Mouse (Mus musculus) adrenal gland, postnatal 14 days (tissue): ENCODE measurements at regions not wholly inside any gene's neighbourhood (a gene's known extent, or its start where the extent isn't known, plus 50 kb on each side); places are given as distances from the start of the nearest gene placed in this dataset.

Experiments used
- DNase-seq: peaks from one replicate; pipeline ENCODE4 v3.0.0; 2021; ENCODE audit warnings: mixed read lengths

DNA sequence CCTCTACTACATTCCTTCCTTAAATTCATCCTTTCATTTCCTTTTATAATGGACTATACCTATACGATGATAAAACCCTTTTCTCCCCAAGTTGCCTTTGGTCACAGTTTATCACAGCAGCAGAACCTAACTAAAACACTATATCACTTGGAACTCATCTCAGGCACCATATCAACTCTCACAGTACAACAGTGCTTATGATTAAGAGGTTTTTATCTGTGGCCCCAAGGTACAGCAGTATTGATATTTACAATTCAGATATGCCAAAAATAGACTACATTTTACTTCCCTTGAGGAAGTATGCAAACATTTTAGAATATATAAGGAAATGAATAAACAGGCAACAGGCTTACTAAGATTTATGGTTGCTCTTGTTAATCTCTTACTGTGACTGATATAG, 251.4 kb upstream of the Mef2c start:
- no peak for DNase-seq

DNA sequence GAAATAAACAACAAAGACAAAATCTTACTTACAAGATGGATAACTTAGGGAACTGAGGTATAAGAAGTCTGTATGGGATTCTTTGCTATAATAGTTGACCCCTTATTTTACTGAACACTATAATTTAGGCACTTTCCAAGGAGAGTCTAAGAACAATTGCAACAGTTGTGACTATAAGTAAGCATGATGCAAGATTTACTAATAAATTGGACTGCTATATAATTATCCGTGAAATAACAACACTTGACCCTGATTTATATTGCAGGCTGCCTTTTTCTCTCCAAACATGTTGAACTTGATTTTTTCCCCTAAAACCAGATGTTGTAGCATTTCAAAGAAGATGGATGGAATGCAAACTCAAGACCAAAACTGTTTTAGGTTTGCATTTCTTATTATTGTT, 237.2 kb upstream of the Mef2c start:
- no peak for DNase-seq

DNA sequence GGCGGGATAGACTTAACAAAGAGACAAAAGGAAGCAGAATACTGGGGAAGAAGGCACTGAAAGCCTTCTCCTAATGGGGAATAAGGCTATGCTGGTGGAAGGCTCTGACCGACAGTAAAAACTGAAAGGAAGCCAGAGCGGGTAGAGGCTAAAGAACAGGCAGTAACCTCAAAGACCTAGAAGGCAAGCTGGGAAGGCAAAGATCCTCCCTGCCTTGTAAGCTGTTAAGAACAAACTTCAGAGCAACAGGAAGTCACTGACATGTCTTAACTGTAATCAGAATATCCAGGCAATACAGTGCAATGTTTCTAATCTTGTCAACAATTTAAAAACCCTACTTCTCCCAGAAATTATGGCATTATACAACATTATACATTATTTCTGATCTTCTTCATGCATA, 235.2 kb upstream of the Mef2c start:
- no peak for DNase-seq

DNA sequence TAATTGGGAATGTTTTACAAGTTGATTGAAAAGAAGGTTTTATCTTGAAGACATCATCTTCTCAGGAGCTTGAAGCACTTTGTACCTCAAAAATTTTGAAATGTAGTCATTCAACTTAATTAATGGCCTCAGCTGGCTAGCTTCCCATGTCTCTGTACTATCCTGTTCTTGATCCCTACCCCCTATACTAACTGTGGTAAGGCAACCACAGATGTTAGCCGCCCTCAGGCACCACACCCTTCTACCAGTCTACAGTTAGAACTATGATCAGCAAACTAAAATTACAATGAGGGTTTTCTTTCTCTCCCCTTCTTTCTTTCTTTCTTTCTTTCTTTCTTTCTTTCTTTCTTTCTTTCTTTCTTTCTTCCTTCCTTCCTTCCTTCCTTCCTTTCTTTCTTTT, 225.1 kb upstream of the Mef2c start:
- DNase-seq: no peak

DNA sequence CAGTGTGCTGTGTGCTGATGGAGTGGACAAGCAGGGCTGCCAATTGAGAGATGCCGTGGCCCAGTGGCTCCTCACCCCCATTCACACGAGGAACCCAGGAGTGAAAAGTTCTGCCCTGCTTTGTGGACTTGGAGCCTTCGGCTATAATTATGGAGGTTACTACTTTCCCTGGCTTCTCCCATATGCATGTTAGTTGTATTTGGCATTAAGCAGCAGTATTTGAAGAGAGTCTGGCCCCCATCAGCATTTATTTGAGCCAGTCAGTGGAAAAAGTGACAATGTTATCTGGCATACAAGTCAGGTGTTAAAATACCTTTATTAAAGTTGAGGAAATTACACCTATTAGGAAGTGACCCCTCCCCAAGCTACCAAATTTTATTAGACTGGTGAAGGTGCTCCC, 196.1 kb upstream of the Mef2c start:
- no peak for DNase-seq

DNA sequence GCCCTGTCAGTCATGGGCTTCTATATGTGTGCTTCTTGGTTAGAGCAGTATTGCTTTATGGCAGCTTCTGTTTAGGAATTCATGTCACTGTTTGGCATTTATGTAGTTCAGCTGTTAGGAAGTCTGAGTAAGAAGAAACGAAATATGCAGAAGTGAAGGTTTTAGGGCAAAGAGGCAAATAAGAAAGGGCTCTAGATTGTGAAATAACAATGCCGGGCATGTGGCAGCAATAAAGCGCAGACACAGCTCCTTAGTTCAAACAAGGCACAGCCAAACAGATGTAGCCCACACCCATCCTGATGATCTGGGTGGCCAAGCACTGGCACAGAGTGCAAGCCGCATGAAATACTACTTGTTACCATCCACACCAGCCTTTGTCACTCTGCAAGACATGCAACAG, 175.3 kb upstream of the Mef2c start:
- DNase-seq: no peak

DNA sequence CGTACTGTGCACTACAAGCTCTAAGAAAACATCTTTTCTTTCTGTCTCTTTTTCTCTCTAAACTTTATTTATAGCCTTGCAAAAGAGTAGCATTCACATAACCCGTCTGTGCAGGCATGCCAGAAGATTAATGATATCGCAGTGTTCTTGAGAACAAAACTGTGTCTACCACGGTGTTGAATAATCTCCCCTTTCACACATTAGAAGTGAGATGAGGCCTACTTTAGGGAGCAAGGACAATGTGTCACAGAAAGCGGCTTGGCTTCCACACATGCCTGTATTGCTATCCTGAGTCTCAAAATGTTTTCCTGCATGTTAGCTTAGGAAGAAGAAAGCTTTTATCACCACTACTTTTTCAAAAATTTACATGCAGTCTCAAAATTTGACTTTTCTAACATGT, 170.1 kb upstream of the Mef2c start:
- no peak for DNase-seq

DNA sequence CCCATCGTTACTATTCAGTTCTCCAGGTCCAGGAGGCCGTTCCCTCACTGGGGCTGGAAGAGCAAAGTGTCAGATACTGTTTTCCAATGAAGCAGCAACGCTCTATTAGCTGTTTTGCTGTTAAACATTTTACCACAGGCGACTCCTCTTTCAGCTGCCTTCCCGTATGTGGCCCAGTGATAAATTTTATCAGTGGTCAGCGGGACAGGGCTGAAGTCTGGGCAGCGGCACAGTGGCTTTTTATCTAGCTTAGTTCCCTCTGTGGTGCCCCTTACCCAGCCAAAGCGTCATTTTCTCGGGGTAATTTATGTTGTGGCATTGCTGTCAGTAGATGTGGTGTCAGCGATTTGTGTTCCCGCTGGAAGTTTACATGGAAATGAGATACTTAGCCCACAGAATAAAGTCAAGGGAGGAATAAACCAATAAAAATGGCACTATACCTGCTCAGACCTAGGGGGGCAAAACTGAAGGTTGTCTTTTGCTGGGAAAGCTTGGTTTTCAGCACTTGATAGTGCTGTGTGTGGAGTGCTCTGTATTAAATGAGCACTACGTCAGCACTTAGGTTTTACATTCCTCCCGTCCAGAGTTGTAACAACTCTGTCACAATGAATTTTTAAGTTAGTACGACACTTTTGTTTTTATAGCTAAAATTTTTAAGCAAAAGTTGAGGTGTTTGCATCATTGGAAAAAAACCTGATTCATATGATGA, 159.1 kb upstream of the Mef2c start:
- DNase-seq: no peak

DNA sequence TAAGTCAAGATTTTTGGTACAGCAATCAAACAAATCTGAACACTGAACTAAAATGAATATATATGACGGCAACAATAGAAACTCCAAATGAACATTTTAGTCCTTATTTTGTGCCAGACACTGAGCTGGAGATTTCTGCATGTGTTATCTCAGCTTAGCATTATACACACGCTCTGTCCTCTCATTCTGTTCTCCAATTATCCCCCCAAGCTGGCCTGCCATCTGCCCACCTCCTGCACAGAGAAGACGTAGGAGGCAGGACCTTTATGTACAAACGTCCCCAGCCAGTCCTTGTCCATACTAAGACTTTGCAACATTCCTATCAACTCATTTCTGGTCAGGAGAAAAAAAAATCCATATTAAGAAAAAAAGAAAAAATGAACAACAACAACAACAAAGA, 148.5 kb upstream of the Mef2c start:
- DNase-seq: no peak

DNA sequence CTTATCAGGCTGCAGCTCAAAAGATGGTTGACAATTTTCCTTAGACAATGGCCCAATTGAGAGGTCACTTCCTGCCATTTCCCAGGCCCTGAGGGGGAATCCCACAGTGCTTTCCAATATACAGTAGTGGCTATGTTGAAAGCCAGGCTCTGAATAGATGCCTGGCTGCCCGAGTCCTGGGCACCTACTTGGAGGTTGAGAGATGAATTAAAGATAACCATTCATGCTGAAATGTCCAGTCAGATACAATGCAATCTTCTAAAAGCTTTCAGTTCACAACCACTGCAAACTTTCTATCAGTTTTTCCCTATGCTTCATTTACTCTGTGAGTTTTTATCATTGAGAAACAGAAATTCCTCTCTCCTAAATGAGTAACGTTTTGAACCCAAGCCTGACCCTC, 143.3 kb upstream of the Mef2c start:
- no peak for DNase-seq

DNA sequence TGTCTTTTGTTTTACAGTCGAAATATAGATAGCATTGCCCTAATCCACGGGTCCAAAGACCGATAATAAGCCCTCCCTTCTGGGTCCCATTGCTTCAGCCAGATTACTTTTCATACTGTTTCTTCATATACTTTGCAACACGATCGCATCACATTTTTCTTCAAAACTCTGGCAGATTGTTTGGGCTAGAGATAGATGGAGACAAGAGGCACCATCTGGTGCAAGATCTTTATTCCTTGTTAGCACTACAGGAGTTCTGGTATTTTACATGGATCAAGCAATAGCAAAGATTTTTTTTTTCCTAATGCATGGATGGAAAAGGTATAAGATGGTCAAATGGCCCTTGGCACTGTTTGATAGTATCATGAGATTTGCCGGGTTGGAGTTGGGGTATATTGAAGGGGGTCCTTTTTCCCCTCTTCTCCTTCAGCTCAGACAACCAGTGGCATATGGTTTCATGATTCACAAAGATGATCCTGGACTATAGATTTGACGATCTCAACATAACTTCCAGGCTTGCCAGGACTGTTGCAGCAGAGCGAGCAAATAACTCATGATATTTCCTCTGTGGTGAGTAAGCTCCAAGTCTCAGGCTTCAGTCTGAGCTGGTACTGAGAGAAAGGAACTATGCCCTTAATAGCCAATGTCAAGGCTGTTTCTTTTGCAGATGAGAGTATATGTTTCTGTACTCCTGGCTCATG, 127.6 kb upstream of the Mef2c start:
- no peak for DNase-seq

DNA sequence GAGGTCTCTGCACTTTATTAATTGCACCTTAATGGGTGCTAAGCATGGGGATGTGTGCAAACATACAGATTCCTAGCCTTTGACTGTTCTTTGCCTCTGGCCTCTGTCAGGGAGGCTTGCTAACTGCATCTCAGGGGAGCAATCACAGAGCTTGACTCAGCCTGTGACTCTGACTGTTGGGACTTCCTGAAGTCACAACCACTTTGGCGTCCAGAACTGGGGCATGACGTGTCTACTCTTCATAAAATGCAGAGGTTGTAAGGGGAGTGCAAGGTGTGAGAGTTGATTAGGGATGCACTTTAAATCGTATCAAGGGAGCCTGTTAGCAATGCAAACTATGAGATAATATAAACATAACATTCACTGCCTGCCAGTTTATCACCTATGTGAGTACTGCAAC, 125.2 kb upstream of the Mef2c start:
- no peak for DNase-seq

DNA sequence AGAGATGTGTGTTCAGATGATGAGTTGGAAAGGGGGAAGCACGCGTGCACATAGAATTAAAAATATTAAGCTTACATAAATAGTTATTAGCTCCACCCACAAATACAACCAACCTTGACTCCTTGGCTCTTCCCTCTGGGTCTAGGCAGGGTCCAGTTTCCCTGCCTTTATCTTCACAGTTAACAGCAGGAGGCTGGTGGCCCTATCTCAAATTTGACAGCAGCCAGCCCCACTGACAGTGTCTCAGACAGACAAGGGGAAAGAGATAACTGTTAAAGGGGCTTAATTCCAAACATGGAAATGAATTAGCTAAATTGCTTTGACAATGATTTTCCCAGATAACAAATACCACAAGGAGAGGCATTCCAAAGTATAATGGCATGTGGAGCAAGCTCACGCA, 121.2 kb upstream of the Mef2c start:
- no peak for DNase-seq

DNA sequence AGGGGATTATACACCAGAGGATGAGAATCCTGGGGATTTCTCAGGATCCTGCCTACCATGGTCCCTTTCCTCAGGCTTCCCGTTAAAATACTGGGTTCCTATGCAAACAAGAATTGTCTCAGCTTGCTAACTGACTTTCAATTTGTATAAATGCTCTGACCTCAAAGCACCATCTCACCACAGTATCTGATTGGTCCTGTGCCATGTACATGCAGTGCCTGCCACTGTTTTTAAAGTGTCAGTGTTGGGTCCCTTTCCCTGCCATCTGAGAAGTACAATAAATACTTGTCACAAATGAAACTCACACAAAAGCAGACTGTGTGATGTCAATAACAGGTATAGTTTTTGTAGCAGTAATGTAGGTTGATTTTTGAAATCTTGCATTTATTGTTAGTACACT, 109.1 kb upstream of the Mef2c start:
- DNase-seq: no peak

DNA sequence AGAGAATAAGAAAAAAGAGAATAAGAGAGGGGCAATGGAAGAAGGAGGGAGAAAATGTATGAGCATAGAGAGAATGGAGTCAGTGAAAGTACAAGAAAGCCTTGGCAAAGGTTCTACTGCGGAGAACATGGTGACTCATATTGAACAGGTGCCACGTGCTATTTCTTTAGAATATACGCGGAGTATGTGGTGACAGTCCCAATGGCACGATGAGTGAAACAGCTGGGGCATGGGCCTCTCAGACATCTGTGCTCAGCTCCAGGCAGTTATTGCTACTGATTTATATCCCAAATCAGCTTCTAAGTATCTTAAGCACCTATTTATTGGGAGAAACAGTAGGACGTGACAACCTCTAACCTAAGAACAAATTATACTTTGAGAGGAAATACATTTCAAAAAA, 104.5 kb upstream of the Mef2c start:
- DNase-seq: no peak

DNA sequence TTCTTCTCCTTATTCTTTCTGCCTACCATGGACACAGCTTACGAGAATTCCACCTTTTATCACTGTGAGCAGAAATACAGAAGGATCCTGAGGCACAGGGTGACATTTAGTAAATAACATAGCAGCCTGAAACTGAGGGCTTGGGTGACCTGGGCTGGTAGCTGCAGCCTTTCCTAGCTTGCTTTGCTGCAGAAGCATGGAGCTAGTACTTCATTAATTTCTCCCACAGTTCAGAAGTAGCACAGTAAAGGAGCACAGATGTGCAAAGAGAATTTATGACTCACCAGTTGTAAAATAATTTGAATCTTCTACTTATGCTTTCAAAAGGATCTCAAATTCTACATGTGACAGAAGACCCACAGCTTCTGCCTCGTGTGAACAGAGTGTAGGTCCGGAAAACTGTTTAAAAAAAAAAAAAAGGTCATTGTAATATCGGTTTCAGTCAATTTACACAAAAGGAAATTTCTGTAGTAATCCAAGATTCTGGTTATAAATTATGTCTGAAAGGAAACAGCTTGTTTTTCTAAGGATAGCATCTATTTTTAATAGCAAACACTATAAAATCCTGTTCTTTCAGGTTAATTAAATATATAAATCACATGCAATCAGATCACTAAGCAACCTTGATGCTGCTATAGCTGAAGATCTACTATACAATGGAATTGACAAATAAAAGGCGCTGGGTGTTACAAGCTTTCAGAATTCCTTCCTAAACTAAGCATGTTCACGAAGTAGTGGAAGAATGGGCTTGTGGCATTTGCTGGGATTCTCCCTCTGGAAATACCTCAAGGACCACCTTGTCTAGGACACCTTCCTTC, 64.0 kb upstream of the Mef2c start:
- no peak for DNase-seq

DNA sequence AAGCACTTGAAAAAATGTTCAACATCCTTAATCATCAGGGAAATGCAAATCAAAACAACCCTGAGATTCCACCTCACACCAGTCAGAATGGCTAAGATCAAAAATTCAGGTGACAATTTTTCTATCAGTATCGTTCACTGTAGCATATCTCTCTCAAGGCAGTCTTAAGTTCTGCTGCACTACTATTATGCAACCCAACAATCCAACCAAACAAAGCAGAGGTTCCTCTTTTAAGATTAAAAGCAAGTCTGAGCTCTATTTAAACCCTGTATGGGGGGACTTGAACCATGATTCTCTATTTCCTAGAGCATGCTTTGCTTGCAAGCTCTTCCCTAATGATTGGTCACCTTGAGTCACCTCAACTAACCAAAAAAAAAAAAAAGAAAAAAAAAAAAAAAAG, 59.6 kb upstream of the Mef2c start:
- no peak for DNase-seq

DNA sequence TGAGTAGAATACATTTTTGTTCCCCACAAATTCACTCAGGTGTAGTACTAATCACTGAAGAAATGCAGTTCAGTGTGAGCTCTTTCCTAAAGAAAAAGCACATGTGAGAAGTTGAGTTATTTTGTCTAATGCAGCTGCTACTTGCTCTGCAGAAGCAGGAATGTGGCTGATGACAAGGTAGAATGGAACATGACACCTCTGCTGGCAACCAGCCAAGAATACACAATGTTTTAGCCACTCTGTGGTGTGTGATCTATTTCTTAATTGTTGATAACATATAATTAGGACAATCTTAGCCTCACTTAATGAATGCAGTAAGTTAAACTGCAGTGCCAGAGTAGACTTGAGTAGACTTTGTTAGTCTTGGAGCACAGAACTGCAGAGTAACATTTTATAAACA, 53.0 kb upstream of the Mef2c start:
- DNase-seq: no peak

DNA sequence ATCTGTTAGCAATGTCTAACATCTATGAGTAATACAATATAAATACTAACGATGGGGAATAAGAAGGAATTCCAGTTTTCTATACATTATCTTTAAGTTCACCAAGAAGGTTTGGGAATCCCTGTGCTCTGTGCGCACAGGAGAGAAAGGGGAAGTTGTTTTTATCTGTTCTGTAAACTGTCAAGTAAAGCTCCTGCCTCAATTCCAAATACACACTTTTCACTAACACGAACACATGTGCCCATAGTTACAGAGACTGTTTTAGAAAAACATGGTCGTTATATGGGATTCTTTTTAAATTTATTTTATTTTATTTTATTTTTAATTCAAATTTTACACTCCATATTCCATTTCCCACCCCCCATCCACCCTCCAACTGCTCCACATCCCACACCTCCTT, 50.8 kb upstream of the Mef2c start:
- DNase-seq: no peak
